Mouse (Mus musculus) midbrain, postnatal 0 days (tissue): ENCODE results near the gene Ryr2. TPM values are rescaled to one million over a fixed set of nuclear protein-coding genes. Genes with fewer than 3 reads are reported as not detected.

Source experiments
- ATAC-seq: fragments of 200-750 bp; cut with Nextera tagmentation; 2 replicates; pipeline ENCODE4 v1.8.0; 2017; ENCODE audit warnings: moderate number of reproducible peaks, mild to moderate bottlenecking, moderate TSS enrichment, moderate library complexity; ENCODE audit not compliant: low FRiP score
- DNase-seq: peaks from one replicate; pipeline ENCODE4 v3.0.0-alpha.2; 2015; ENCODE audit warnings: low spot score
- H3K27ac ChIP-seq: fragments of 300-500 bp; sonication (generic); 2 replicates; pipeline ENCODE4 v1.5.1; 2014; ENCODE audit warnings: low read depth, mild to moderate bottlenecking, low read length, mixed read lengths
- H3K27me3 ChIP-seq: fragments of 300-500 bp; sonication (generic); 2 replicates; pipeline ENCODE4 v1.6.1; 2014; ENCODE audit warnings: low read length, control low read depth, mixed read lengths; ENCODE audit not compliant: insufficient read depth
- H3K36me3 ChIP-seq: fragments of 300-500 bp; sonication (generic); 2 replicates; pipeline ENCODE4 v1.6.1; 2014; ENCODE audit warnings: low read length, control low read depth, mixed read lengths; ENCODE audit not compliant: insufficient read depth
- H3K4me1 ChIP-seq: fragments of 300-500 bp; sonication (generic); 2 replicates; pipeline ENCODE4 v1.6.1; 2014; ENCODE audit warnings: mild to moderate bottlenecking, control low read depth, antibody characterized with exemption, low read length, mixed read lengths; ENCODE audit not compliant: insufficient read depth
- H3K4me2 ChIP-seq: fragments of 300-500 bp; sonication (generic); 2 replicates; pipeline ENCODE4 v1.6.1; 2014; ENCODE audit warnings: low read depth, mild to moderate bottlenecking, low read length, mixed read lengths; ENCODE audit not compliant: poor library complexity, severe bottlenecking
- H3K4me3 ChIP-seq: fragments of 300-500 bp; sonication (generic); 2 replicates; pipeline ENCODE4 v1.5.1; 2014; ENCODE audit warnings: low read depth, mild to moderate bottlenecking, low read length, moderate library complexity
- H3K9ac ChIP-seq: fragments of 300-500 bp; sonication (generic); replicated peaks from 2 replicates; pipeline ENCODE4 v1.6.1; 2014; ENCODE audit warnings: mild to moderate bottlenecking, low read length, moderate library complexity, mixed read lengths; ENCODE audit not compliant: poor library complexity, severe bottlenecking
- H3K9me3 ChIP-seq: fragments of 300-500 bp; sonication (generic); 2 replicates; pipeline ENCODE4 v1.6.1; 2016; ENCODE audit warnings: low read length, control low read depth
- CTCF ChIP-seq: IDR thresholded peaks from 2 replicates; pipeline ENCODE4 v1.5.1; 2016; ENCODE audit warnings: antibody characterized with exemption, mild to moderate bottlenecking
- WGBS: fragments of 180-500 bp; shearing (Covaris S2); extraction: QIAGEN DNeasy Blood & Tissue Kit; methylation state at CpG from one replicate; pipeline ENCODE4 v1.1.7; 2014; 5-methylcytosine and 5-hydroxymethylcytosine counted together
- polyA plus RNA-seq: library from polyadenylated mRNA; unstranded; fragments of >200 nt; fragmentation: Nextera tagmentation; extraction: Ambion mirVana; gene quantifications from 2 replicates; pipeline ENCODE4 v1.2.1, GENCODE M21; 2015
- total RNA-seq: library from RNA; depleted of rRNA; stranded (reverse); fragments of >200 nt; gene quantifications from 2 replicates; pipeline ENCODE4 v1.2.3, GENCODE M21; 2014

Ryr2 gene
- total and polyA plus RNA-seq, 2 experiments from 2014 or later, result 3.5 to 22.5 TPM

GRCm38 (mm10) chr13:12084112-12084475, 22.7 kb downstream of the Ryr2 start:
- H3K4me2 ChIP-seq, result no peak overlapping the region
- no peak overlapping the region for H3K9ac ChIP-seq
- no peak for ATAC-seq
- no peak overlapping the region for H3K4me3 ChIP-seq
- no peaks in the 10 kb centered on the region for H3K36me3 ChIP-seq
- TF ChIP-seq CTCF, result no peak
- 86% methylated on average over 2 of the region's 2 CpGs for WGBS
- H3K9me3 ChIP-seq, result no peaks in the 10 kb centered on the region
- no peaks in the 10 kb centered on the region for H3K27me3 ChIP-seq
- DNase-seq, result no peak
- H3K27ac ChIP-seq, result no peak overlapping the region
- H3K4me1 ChIP-seq, result no peaks in the 10 kb centered on the region

- DNase-seq (no peak), ATAC-seq (no peak)
- no peak for TF ChIP-seq CTCF
- 29% methylated on average over 10 of the region's 10 CpGs for WGBS
- H3K36me3 ChIP-seq, result no peaks in the 10 kb centered on the region
- no peak overlapping the region for H3K9ac ChIP-seq
- H3K9me3 ChIP-seq, result no peaks in the 10 kb centered on the region
- no peak overlapping the region for H3K4me3 ChIP-seq
- no peak overlapping the region for H3K4me2 ChIP-seq
- no peaks in the 10 kb centered on the region for H3K27me3 ChIP-seq
- H3K27ac ChIP-seq, result no peak overlapping the region
- no peaks in the 10 kb centered on the region for H3K4me1 ChIP-seq
Measured at GRCm38 (mm10) chr13:12083443-12084111, 23.2 kb downstream of the Ryr2 start.

GRCm38 (mm10) chr13:12080590-12080989, 26.2 kb downstream of the Ryr2 start:
- whole genome bisulfite sequencing, result 77% methylated on average over 4 of the region's 4 CpGs
- no peak for ATAC-seq

GRCm38 (mm10) chr13:12079536-12079935, 27.2 kb downstream of the Ryr2 start:
- no peak for TF ChIP-seq CTCF
- H3K4me2 ChIP-seq, result no peak overlapping the region
- H3K27me3 ChIP-seq, result no peaks in the 10 kb centered on the region
- H3K27ac ChIP-seq, result no peak overlapping the region
- no peaks in the 10 kb centered on the region for H3K9me3 ChIP-seq
- no peak for DNase-seq
- WGBS, result 81% methylated on average over 4 of the region's 4 CpGs
- no peaks in the 10 kb centered on the region for H3K4me1 ChIP-seq
- no peak overlapping the region for H3K9ac ChIP-seq
- H3K4me3 ChIP-seq, result no peak overlapping the region
- no peak for ATAC-seq
- H3K36me3 ChIP-seq, result no peaks in the 10 kb centered on the region

More at GRCm38 (mm10) chr13:12080590-12080989, 26.2 kb downstream of the Ryr2 start:
- Histone ChIP-seq H3K27me3 (no peaks in the 10 kb centered on the region), H3K27ac (no peak overlapping the region), H3K9ac (no peak overlapping the region), H3K36me3 (no peaks in the 10 kb centered on the region), H3K4me2 (no peak overlapping the region), H3K4me1 (no peaks in the 10 kb centered on the region), H3K4me3 (no peak overlapping the region), H3K9me3 (no peaks in the 10 kb centered on the region)
- DNase-seq, result no peak
- no peak for TF ChIP-seq CTCF

GRCm38 (mm10) chr13:12074897-12075296, 31.8 kb downstream of the Ryr2 start:
- no peak for ATAC-seq
- Histone ChIP-seq H3K4me1 (peaks cover 10% of the 10 kb centered on the region), H3K9ac (no peak overlapping the region), H3K9me3 (no peaks in the 10 kb centered on the region), H3K27me3 (no peaks in the 10 kb centered on the region), H3K4me3 (no peak overlapping the region), H3K27ac (no peak overlapping the region), H3K36me3 (no peaks in the 10 kb centered on the region), H3K4me2 (no peak overlapping the region)
- WGBS, result 84% methylated on average over 6 of the region's 6 CpGs
- no peak for DNase-seq
- no peak for TF ChIP-seq CTCF

- DNase-seq, result no peak
- H3K4me1 ChIP-seq, result peaks cover 10% of the 10 kb centered on the region
- H3K9ac ChIP-seq, result no peak overlapping the region
- peak overlapping the region; percentile 32; the same call in 1 of the 2 replicates for H3K27ac ChIP-seq
- H3K4me2 ChIP-seq, result no peak overlapping the region
- 52% methylated on average over 7 of the region's 7 CpGs for WGBS
- no peaks in the 10 kb centered on the region for H3K9me3 ChIP-seq
- H3K36me3 ChIP-seq, result no peaks in the 10 kb centered on the region
- no peaks in the 10 kb centered on the region for H3K27me3 ChIP-seq
- TF ChIP-seq CTCF, result no peak
- H3K4me3 ChIP-seq, result no peak overlapping the region
- ATAC-seq, result peak; percentile 41
Measured at GRCm38 (mm10) chr13:12072571-12072970, 34.2 kb downstream of the Ryr2 start.
